Mouse (Mus musculus) embryonic facial prominence, embryonic 12.5 days (tissue): ENCODE data around the gene Tmie. TPM values are rescaled to one million over a fixed set of nuclear protein-coding genes. Genes with fewer than 3 reads are reported as not detected.
"Not testable (repeated sequence)": the region's sequence is repeated elsewhere in the genome, so short reads cannot be mapped to it uniquely, and the experiment has no call there.

Source experiments
- ATAC-seq: fragments of 200-750 bp; cut with Nextera tagmentation; 2 replicates; pipeline ENCODE4 v1.8.0; 2017; ENCODE audit not compliant: insufficient number of reproducible peaks, insufficient read depth, low FRiP score, low TSS enrichment
- H3K27ac ChIP-seq: fragments of 300-500 bp; sonication (generic); 2 replicates; pipeline ENCODE4 v1.5.1; 2016; ENCODE audit warnings: mild to moderate bottlenecking
- H3K27me3 ChIP-seq: fragments of 300-500 bp; sonication (generic); 2 replicates; pipeline ENCODE4 v1.6.1; 2016; ENCODE audit warnings: mild to moderate bottlenecking, moderate library complexity
- H3K36me3 ChIP-seq: fragments of 300-500 bp; sonication (generic); 2 replicates; pipeline ENCODE4 v1.6.1; 2016; ENCODE audit warnings: mild to moderate bottlenecking
- H3K4me1 ChIP-seq: fragments of 300-500 bp; sonication (generic); 2 replicates; pipeline ENCODE4 v1.6.1; 2016
- H3K4me2 ChIP-seq: fragments of 300-500 bp; sonication (generic); replicated peaks from 2 replicates; pipeline ENCODE4 v1.6.1; 2016; ENCODE audit warnings: mild to moderate bottlenecking, moderate library complexity
- H3K4me3 ChIP-seq: fragments of 300-500 bp; sonication (generic); 2 replicates; pipeline ENCODE4 v1.5.1; 2016; ENCODE audit warnings: mild to moderate bottlenecking
- H3K9ac ChIP-seq: fragments of 300-500 bp; sonication (generic); 2 replicates; pipeline ENCODE4 v1.6.1; 2016; ENCODE audit warnings: mild to moderate bottlenecking, moderate library complexity
- H3K9me3 ChIP-seq: fragments of 300-500 bp; sonication (generic); 2 replicates; pipeline ENCODE4 v1.6.1; 2016; ENCODE audit warnings: mild to moderate bottlenecking, moderate library complexity
- WGBS: fragments of 180-500 bp; shearing (Covaris S2); methylation state at CpG from one replicate; pipeline ENCODE4 v1.1.7; 2016; 5-methylcytosine and 5-hydroxymethylcytosine counted together
- microRNA-seq: library from miRNA; unstranded; fragments of <30 nt; microRNA quantifications from one replicate; pipeline ENCODE4, GENCODE M21; 2017
- polyA plus RNA-seq: library from polyadenylated mRNA; unstranded; fragments of >200 nt; fragmentation: Nextera tagmentation; extraction: Ambion mirVana; gene quantifications from 2 replicates; pipeline ENCODE4 v1.2.1, GENCODE M21; 2016

Tmie gene
- polyA plus RNA-seq, 1 experiment from 2014 or later: 0.96 TPM

DNA sequence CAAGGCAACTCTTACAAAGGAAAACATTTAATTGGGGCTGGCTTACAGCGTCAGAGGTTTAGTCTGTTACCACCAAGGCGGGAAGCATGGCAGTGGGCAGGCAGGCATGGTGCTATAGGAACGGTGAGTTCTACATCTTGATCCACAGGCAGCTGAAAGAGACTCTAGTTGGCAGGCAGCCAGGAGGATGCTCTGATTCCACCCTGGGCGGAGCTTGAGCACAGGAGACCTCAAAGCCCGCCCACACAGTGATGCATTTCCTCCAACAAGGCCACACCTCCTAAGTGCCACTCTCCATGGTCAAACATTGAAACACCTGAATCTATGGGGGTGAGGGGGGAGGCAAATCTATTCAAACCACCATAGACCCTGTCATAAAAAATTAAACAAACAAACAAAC, 46.9 kb downstream of the Tmie start:
- WGBS: 79% methylated on average over 5 of the region's 5 CpGs
- no peak for ATAC-seq

DNA sequence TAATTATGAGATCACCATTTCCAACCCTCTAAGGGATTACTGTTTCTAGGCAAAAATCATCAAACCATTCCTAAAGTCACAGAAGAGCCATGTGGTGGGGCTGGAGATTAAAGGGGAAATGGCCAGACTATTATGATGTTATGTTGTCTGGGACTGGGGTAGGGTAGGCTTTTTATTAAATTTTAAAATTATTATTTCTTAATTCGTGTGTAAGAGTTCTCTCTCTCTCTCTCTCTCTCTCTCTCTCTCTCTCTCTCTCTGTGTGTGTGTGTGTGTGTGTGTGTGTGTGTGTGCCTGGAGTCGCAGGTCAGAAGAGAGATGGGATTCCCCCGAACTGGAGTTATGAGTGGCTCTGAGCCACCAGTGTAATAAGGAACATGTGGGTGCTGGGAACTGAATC, 53.5 kb downstream of the Tmie start, which contains the start of gene Prss43:
TSS of gene Prss43 (plus strand) at position 301 of the 400 bp plus-strand sequence.
- ATAC-seq: no peak
- Histone ChIP-seq H3K36me3 (no peaks in the 10 kb centered on the region), H3K4me2 (no peak within 1 kb of the TSS), H3K9me3 (no peaks in the 10 kb centered on the region), H3K4me1 (no peaks in the 10 kb centered on the region), H3K9ac (no peak within 1 kb of the TSS), H3K4me3 (no peak within 1 kb of the TSS), H3K27me3 (peaks cover 5% of the 10 kb centered on the region; the same call in 1 of the 2 replicates), H3K27ac (no peak within 1 kb of the TSS)
- WGBS: 63% methylated on average over 3 of the region's 3 CpGs

More for the DNA sequence above, 46.9 kb downstream of the Tmie start:
- Histone ChIP-seq H3K27ac (no peak overlapping the region), H3K36me3 (no peaks in the 10 kb centered on the region), H3K27me3 (peaks cover 7% of the 10 kb centered on the region; the same call in 1 of the 2 replicates), H3K4me1 (no peaks in the 10 kb centered on the region), H3K9me3 (no peaks in the 10 kb centered on the region), H3K4me2 (no peak overlapping the region), H3K4me3 (no peak overlapping the region), H3K9ac (no peak overlapping the region)

DNA sequence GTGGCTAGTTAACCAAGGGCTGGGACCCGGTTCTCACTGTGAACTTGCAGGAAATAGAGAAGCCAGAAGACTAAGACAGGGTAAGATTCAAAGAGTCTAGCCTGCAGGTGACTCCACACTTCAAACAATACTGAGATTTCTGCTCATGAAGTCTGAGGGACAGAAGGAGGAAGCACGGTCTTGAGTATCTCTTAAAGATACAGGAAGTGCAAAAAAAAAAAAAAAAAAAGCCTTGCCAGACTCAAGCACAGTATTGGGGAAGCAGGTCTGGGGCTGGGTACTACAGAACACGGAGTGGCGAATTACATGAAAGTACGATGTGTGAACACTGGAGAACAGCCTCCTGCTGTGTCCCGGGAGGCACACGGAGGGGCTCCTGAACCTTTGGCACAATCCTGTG, 54.1 kb downstream of the Tmie start:
- Histone ChIP-seq H3K9ac (no peak overlapping the region), H3K9me3 (no peaks in the 10 kb centered on the region), H3K4me3 (no peak overlapping the region), H3K27ac (no peak overlapping the region), H3K4me2 (no peak overlapping the region), H3K36me3 (no peaks in the 10 kb centered on the region), H3K4me1 (no peaks in the 10 kb centered on the region), H3K27me3 (peaks cover 5% of the 10 kb centered on the region; the same call in 1 of the 2 replicates)
- ATAC-seq: no peak
- WGBS: 72% methylated on average over 7 of the region's 7 CpGs

DNA sequence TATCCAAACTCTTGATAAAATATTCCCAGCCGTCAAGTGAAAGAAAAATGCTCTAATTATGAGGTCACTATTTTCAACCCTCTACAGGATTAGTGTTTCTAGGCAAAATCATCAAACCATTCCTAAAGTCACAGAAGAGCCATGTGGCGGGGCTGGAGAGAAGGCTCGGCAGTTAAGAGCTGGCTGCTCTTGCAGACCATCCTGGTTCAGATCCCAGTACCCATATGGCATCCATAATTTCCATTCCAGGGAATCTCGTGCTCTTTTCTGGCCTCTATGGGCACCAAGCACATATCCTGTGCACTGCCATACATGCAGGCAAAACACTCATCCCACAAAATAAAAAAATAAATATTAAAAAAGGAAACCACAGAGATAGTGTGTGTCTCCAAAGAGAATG, 54.5 kb downstream of the Tmie start:
- no peaks in the 10 kb centered on the region for H3K36me3 ChIP-seq
- peaks cover 5% of the 10 kb centered on the region; the same call in 1 of the 2 replicates for H3K27me3 ChIP-seq
- H3K4me1 ChIP-seq: no peaks in the 10 kb centered on the region
- no peak for ATAC-seq
- H3K27ac ChIP-seq: no peak overlapping the region
- H3K4me2 ChIP-seq: no peak overlapping the region
- WGBS: 77% methylated on average over 4 of the region's 4 CpGs
- no peak overlapping the region for H3K4me3 ChIP-seq
- H3K9ac ChIP-seq: no peak overlapping the region
- no peaks in the 10 kb centered on the region for H3K9me3 ChIP-seq

DNA sequence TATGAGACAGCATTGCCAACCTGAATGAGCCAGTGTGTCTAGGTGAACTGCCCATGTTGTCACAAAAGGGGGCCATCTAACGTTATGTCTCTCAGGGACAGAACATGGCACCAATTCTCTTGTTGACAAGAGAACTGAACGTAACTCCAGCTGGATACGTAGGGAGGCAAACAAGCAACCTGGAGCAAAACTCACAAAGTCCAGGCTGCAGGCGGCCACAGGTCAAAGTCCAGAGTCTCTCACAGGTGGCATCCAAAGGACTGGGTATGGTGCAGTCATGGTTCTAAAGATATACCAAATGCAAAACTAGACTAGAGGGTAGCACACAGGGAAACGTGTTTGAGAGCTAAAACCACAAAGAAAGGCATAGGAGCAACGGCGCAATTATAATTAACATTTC, 58.5 kb downstream of the Tmie start:
- ATAC-seq: no peak
- Histone ChIP-seq H3K27ac (no peak overlapping the region), H3K4me3 (no peak overlapping the region), H3K36me3 (no peaks in the 10 kb centered on the region), H3K4me2 (no peak overlapping the region), H3K9ac (no peak overlapping the region), H3K9me3 (no peaks in the 10 kb centered on the region), H3K27me3 (no peaks in the 10 kb centered on the region), H3K4me1 (no peaks in the 10 kb centered on the region)
- 88% methylated on average over 7 of the region's 7 CpGs for WGBS

DNA sequence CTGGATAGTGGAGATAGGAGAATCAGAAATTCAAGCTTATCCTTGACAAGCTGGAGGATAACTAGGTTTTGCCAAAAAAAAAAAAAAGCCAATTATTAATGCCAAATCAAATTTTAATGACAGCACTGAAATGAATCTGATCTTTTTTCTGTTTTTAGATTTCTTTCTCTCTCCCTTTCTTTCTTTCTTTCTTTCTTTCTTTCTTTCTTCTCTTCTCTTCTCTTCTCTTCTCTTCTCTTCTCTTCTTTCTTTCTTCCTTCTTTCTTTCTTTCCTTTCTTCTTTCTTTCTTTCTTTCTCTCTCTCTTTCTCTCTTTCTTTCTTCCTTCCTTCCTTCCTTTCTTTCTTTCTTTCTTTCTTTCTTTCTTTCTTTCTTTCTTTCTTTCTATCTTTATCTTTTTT, 59.4 kb downstream of the Tmie start:
- H3K4me3 ChIP-seq, H3K27ac ChIP-seq, H3K4me1 ChIP-seq, H3K4me2 ChIP-seq, H3K9me3 ChIP-seq, H3K27me3 ChIP-seq, ATAC-seq, H3K36me3 ChIP-seq, H3K9ac ChIP-seq: not testable (repeated sequence)

Small RNAs within 50 kb of the gene (microRNA-seq; reads per million reads assigned to microRNA genes)
- gene Gm24269: not detected

Other genes with a start within 250 kb of the Tmie start
- gene Nbeal2, start 226.0 kb downstream of the Tmie start, polyA plus RNA-seq: 1.2 and 1.7 TPM in 2 replicates
- 118 and 120 TPM in 2 replicates for gene Ccdc12, start 223.6 kb downstream of the Tmie start, polyA plus RNA-seq
- 1.9 and 2.4 TPM in 2 replicates for gene Myl3, start 138.3 kb downstream of the Tmie start, polyA plus RNA-seq
- 115 and 117 TPM in 2 replicates for gene Pth1r, start 133.0 kb downstream of the Tmie start, polyA plus RNA-seq
- gene Prss42, start 81.9 kb downstream of the Tmie start, polyA plus RNA-seq: not detected in 2 replicates
- not detected in 2 replicates for gene Prss44, start 66.1 kb downstream of the Tmie start, polyA plus RNA-seq
- gene Prss43, start 53.4 kb downstream of the Tmie start, polyA plus RNA-seq: not detected in 2 replicates
- not detected in 2 replicates for gene Prss45, start 45.5 kb downstream of the Tmie start, polyA plus RNA-seq
- not detected in 2 replicates for gene Prss46, start 35.6 kb downstream of the Tmie start, polyA plus RNA-seq
- 0.15 and 0.50 TPM in 2 replicates for gene Prss50, start 22.1 kb downstream of the Tmie start, polyA plus RNA-seq
- gene Als2cl, start 243 bp downstream of the Tmie start, polyA plus RNA-seq: 2.1 and 2.2 TPM in 2 replicates
- gene Fam240a, start 36.7 kb upstream of the Tmie start, polyA plus RNA-seq: not detected in 2 replicates
- not detected in 2 replicates for gene Tdgf1, start 66.0 kb upstream of the Tmie start, polyA plus RNA-seq
- 0.15 TPM in 1 of 2 replicates, not detected in the other for gene Lrrc2, start 71.4 kb upstream of the Tmie start, polyA plus RNA-seq
- gene Rtp3, start 110.5 kb upstream of the Tmie start, polyA plus RNA-seq: not detected in 2 replicates
- 1.3 and 4.5 TPM in 2 replicates for gene Ltf, start 139.2 kb upstream of the Tmie start, polyA plus RNA-seq
- 0.92 and 0.93 TPM in 2 replicates for gene Ccrl2, start 177.4 kb upstream of the Tmie start, polyA plus RNA-seq
- gene Lrrfip2, start 237.5 kb upstream of the Tmie start, polyA plus RNA-seq: 42.2 and 43.5 TPM in 2 replicates